Mouse (Mus musculus): ENCODE data around the gene Sft2d2. TPM values are rescaled to one million over a fixed set of nuclear protein-coding genes. Genes with fewer than 3 reads are reported as not detected.

Sft2d2 gene
- total RNA-seq, 2 experiments from 2014 or later, result 9.0 to 16.0 TPM

DNA sequence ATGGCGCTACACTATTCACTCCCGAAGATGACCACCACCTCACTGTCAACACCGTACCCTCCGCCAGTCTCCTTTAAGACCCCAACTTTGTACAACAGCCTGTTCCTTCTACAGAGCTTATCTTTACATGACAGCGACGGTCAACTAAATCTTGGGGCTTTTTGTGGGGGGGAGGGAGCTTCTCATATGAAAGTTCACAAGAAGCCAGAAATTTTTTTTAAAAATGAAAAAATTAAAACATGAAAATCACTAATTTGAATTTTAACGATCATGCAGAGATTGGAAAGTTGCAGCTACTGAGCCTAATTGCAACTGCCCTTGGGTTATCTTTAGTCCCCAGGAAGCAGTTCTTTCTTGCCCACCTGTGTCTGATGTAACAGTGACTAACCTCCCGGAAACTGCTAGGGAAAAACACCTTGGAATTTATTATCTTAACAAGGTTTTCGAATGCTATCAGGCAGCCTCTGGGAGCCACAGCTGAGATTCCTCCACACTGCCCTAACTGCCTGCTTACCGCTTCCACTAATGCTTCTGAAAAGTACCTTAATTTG, 1.4 kb downstream of the Sft2d2 start:
- ATAC-seq (replicated peaks; ENCODE audit: low FRiP score, low TSS enrichment, poor library complexity, severe bottlenecking), result 0 out of 2 replicates have a peak, but pooled peaks have one; percentile 11

DNA sequence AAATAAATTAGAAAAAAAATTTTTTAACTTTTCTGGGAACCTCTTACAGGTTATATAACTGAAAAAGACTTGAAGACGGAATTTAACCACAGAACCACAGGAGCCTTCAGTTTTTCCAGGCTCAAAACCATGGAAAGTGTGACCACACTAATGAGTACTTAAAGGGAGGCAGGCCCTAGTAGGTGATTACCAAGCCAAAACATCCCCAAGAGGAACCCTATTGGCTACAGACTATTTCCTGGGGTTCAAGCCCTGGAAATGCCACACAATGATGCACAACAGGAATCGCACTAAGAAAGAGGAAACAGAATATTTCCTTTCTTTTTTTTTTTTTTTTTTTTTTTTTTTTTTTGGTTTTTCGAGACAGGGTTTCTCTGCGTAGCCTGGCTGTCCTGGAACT, 2.1 kb downstream of the Sft2d2 start:
- ATAC-seq (replicated peaks; ENCODE audit: low FRiP score, low TSS enrichment, poor library complexity, severe bottlenecking), result no peak

DNA sequence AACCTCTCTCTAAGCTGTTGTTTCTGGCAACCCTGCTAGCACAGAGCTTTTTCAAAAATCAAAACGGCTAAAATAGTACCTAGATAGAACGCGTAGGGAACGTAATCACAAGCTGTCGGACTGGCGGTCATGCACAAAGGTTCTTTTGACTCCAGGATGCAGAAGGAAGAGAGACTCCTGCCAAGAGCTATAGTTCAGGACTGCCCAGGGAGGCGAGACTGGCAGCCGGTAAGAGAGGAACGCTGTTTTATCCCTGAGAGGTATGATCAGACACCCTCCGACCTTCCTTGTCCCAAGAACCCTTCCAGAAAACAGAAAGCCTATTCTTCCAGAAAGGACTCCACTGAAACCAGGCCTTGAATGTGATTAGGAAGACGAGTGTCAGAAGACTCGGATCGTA, 2.6 kb downstream of the Sft2d2 start:
- no peak for ATAC-seq (replicated peaks; ENCODE audit: low FRiP score, low TSS enrichment, poor library complexity, severe bottlenecking)

DNA sequence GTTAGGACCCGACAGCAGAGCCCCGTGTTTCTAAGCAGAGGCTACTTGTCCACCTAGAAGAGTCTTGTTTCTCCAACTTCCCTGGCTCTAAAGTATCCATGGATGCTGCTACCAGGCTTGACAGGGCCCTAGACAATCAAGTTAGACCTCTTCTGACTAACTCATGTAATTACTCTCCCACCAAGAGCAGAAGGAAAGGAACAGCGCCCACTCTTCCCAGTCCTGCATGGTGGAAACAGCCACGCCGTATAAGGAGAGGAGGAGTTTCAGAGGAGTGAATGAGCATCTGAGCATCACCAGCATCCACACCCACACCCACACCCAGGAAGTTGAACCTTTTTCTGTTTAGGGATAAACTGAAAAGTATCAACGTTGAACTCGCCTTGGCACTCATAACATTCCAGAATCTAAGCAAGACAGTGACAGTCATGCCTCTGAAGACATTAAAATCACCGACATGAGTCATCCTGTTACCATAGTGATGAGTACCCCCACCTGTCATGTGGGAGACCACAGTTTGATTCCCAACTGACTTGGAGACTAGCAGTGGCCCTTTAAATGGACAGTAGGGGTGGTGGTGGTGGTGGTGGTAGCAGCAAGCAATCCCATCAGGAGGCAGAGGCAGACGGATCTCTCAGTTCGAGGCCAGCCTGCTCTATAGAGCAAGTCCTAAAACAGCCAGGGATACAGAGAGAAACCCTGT, 3.5 kb downstream of the Sft2d2 start:
- no peak for ATAC-seq (replicated peaks; ENCODE audit: low FRiP score, low TSS enrichment, poor library complexity, severe bottlenecking)

GRCm38 (mm10) chr1:165190068-165190467, 4.2 kb downstream of the Sft2d2 start:
- ATAC-seq (replicated peaks; ENCODE audit: low FRiP score, low TSS enrichment, poor library complexity, severe bottlenecking), result no peak

- no peak for ATAC-seq (replicated peaks; ENCODE audit: low FRiP score, low TSS enrichment, poor library complexity, severe bottlenecking)
Measured at GRCm38 (mm10) chr1:165188806-165189580, 5.2 kb downstream of the Sft2d2 start.

DNA sequence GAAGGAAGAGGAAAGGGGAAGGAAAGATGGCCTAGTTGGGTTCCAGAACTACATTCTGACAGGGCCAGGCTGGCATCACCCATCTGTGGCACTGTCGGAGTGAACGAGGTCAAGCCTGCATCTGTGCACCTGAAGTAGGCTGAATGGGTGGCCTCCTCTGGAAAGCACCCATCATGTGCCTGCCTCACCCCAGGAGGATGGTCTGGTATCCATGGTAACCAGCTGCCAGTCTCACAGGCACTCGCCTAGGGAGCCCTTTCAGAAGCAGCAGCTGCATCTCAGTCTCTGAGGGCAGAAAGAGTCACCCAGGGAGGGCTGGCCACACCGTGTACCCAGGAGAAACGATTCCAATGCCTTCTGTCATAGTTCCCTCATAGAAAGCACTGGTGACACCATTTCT, 6.9 kb downstream of the Sft2d2 start:
- ATAC-seq (replicated peaks; ENCODE audit: low FRiP score, low TSS enrichment, poor library complexity, severe bottlenecking), result no peak

DNA sequence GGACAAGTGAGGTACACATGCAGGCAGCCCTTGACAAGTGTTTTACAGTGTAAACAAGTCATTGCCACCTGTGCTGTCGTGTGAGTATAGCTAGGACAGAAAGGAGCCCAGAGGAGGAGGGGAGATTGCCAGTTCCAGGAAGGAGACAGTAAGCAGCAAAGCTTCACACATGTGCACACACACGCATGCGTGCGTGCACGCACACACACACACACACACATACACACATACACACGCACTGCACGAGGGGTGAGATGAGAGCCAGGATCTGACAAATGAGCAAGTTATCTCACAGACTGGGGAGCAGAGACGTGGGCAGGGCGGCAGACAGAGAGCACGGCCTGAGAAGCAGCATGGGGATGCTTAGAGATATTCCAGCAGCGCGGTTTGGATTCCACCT, 7.7 kb downstream of the Sft2d2 start:
- ATAC-seq (replicated peaks; ENCODE audit: low FRiP score, low TSS enrichment, poor library complexity, severe bottlenecking), result no peak

- no peak for ATAC-seq (replicated peaks; ENCODE audit: low FRiP score, low TSS enrichment, poor library complexity, severe bottlenecking)
Measured at GRCm38 (mm10) chr1:165185116-165185515, 9.1 kb downstream of the Sft2d2 start.

DNA sequence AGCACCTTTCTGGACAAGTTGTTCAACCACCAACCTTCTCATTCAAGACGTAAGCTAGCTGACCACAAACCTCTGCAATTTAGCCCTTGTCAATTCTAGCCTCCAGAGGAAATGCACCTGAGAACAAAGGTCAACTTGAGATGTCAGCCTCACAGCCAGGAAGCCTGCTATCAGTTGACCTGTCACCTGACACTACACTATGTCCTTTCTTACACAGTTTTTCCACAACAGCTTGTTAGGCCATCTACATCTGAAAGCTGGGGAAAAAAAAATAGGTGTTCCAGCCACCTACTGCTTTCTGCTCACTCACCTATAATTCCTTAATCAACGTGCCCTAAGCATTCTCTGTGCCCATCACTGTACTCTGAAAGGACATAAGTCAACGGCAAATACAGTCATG, 10.1 kb downstream of the Sft2d2 start:
- no peak for ATAC-seq (replicated peaks; ENCODE audit: low FRiP score, low TSS enrichment, poor library complexity, severe bottlenecking)

GRCm38 (mm10) chr1:165183400-165183799, 10.8 kb downstream of the Sft2d2 start:
- ATAC-seq (replicated peaks; ENCODE audit: low FRiP score, low TSS enrichment, poor library complexity, severe bottlenecking), result no peak

DNA sequence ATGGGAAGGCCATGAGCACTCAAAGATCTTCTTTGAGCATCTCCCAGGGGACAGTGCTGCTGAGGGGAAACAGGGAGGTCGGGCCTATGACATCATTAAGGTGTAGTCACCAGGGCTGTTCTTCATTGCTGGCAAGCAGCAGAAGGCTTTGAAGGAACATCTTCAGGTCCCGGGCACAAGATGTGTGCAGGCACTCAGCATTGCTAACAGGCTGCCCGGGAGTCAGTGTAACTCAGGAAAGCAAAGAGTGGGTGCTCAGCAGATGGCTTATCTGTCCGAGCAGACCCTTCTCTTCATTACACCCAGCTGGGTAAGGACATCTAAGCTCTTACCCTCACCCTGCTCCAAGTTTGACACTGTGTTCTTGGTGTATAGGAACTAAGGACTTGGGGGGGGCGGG, 14.9 kb downstream of the Sft2d2 start:
- ATAC-seq (replicated peaks; ENCODE audit: low FRiP score, low TSS enrichment, poor library complexity, severe bottlenecking), result no peak

GRCm38 (mm10) chr1:165178075-165178474, 16.2 kb downstream of the Sft2d2 start:
- ATAC-seq (replicated peaks; ENCODE audit: low FRiP score, low TSS enrichment, poor library complexity, severe bottlenecking), result no peak

GRCm38 (mm10) chr1:165174059-165174616, 20.1 kb downstream of the Sft2d2 start:
- ATAC-seq (replicated peaks; ENCODE audit: low FRiP score, low TSS enrichment, poor library complexity, severe bottlenecking), result 0 out of 2 replicates have a peak, but pooled peaks have one; percentile 55

GRCm38 (mm10) chr1:165171277-165171676, 23.0 kb downstream of the Sft2d2 start:
- no peak for ATAC-seq (replicated peaks; ENCODE audit: low FRiP score, low TSS enrichment, poor library complexity, severe bottlenecking)

GRCm38 (mm10) chr1:165170157-165170556, 24.1 kb downstream of the Sft2d2 start:
- no peak for ATAC-seq (replicated peaks; ENCODE audit: low FRiP score, low TSS enrichment, poor library complexity, severe bottlenecking)

DNA sequence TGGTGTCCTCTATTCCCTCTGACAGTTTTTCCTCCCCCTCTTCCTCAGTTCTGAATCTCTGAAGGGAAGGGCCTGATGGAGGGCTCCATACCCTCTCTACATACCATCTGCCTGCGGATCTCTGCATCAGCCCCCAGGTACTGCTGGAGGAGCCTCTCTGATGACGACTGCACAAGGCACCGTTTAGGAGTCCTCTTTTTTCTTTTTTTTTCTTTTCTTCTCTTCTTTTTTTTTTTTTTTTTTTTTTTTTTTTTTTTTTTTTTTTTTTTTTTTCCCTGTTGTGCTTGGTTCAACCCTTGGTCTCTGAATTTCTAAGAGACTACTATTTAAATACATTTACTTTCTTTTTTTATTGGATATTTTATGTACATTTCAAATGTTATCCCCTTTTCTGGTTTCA, 24.8 kb downstream of the Sft2d2 start:
- ATAC-seq (replicated peaks; ENCODE audit: low FRiP score, low TSS enrichment, poor library complexity, severe bottlenecking), result no peak

GRCm38 (mm10) chr1:165164920-165165319, 29.3 kb downstream of the Sft2d2 start:
- ATAC-seq (replicated peaks; ENCODE audit: low FRiP score, low TSS enrichment, poor library complexity, severe bottlenecking), result no peak

DNA sequence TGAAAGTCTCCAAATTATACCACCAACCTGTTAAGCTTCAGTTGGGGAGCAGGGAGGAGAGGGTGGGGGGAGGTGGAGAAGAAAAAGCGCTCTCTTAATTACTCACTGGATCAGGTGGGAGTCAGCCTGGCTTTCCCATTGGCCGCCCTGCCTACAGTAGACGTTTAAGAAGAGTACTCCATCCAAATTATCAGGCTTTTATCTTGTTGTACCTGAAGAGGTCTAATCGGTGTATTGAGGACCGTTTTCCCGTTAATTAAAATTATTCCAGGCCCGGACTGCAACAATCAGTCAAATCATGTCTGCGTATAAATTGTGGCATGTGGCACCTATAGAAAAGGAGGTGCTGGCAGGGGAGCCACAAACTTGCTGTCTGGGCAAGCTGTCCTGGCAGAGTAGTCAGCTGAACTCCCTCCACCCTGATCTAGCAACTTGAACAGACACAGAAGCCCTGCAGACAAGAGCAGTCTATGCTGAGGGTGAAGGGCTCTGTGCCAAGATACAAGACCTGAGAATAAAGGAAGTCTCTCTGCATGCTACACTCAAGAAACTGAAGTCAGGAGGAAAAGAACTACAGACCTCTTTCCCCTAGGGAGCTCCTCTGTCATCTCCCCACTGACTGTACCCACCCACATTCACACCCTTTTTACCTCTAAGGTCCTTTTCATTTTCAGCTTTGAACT, 33.4 kb downstream of the Sft2d2 start, which contains the start of gene Tbx19:
Gene Tbx19 (minus strand): TSS at position 51 of the 683 bp plus-strand sequence.
- ATAC-seq (replicated peaks; ENCODE audit: low FRiP score, low TSS enrichment, poor library complexity, severe bottlenecking), result no peak

DNA sequence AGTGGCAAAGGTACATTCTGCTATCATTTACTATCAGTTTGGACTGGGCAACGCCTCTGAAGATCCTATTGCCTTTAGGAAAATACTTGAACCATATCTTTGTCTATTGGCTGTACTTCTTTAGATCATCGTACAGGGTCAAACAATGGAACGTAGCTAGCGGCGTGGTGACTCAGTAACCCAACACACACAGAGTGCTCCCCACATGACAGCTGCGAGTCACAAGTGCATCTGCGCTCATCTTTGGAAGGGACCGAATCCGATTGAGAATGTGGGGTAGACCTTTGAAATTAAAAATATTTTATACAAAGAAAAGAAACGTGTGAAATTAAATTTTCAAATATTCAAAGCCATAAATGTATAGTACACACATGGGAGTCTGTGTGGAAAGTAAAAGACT, 35.4 kb downstream of the Sft2d2 start:
- ATAC-seq (replicated peaks; ENCODE audit: low FRiP score, low TSS enrichment, poor library complexity, severe bottlenecking), result no peak
